Mouse (Mus musculus): ENCODE measurements around the gene Sdad1.

DNA sequence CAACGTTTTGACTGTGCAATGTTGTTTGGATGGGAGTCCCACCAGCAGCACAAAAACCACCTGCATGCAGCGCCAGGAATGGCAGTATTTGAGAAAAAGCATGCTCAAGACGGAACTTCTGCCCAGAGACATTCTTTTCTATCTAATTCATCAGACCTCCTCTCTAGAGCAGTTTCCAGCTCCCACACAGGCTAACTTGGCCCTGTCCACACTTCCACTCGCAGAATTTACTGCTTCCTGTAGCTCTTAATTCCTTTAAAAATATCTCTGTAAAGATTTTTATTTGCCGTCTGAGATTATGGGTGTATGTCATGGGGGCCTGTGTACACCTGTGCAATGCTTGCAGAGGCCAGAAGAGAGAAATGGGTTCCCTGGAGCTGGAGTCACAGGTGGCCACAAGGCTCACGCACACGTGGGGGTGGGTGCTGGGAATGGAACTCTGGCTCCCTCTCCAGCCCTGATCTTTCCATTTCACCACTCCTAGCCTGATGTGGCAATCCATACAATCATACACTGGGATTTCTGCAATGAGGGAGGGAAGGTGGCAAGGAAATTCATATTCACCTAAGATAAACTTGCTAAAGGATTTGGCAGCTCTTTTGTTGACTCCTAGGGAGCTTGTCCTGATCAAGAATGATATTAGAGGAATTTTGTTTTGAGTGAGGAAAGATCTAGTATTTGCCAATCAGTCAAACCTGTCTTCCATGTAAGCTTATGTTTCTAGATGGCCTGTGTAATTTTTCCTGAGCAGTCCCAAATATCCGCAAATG lies 11.5 kb upstream of the Sdad1 start:
- no peak for TF ChIP-seq POLR2A (IDR thresholded peaks at IDR 0.05; ENCODE audit: insufficient read length, low read depth)
- TF ChIP-seq E2F4 (IDR thresholded peaks at IDR 0.05; ENCODE audit: insufficient read depth), result no peak
- no peak for TF ChIP-seq MAX (IDR thresholded peaks at IDR 0.05; ENCODE audit: low read depth)
- TF ChIP-seq POLR2AphosphoS2 (IDR thresholded peaks at IDR 0.05; ENCODE audit: insufficient read length, low read depth), result no peak
